Mouse (Mus musculus): ENCODE measurements at regions not wholly inside any gene's neighbourhood (a gene's known extent, or its start where the extent isn't known, plus 50 kb on each side); places are given as distances from the start of the nearest gene placed in this dataset.
A peak's percentile ranks its signal among the peaks of the same experiment; 100 is the strongest.

DNA sequence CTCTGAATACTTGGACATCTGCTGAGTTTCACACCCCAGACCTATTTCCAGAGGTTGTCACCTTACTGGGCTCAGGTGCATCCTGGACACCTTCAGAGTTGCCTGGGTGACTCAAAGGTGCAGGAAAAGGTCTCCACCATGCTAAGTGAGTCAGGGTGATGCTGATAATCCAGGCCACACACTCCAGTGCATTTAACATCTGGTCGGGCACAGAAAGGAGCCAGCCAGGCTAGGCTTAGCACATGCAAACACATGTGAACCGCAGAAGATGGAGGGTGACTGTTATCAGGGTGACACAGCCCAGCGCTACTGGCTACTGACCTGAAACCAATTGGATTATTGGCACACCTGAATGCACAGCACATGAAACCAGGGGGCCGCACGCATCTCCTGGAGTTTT, 255.9 kb downstream of the 4933412E24Rik start:
- 82% methylated on average over 5 of the region's 5 CpGs for WGBS
- Histone ChIP-seq H3K27ac (ENCODE audit: low read length) (no peak overlapping the region), H3K27me3 (ENCODE audit: control insufficient read depth, insufficient read depth, low read length) (no peaks in the 10 kb centered on the region), H3K4me1 (ENCODE audit: control insufficient read depth, insufficient read depth, low read length) (peaks cover 12% of the 10 kb centered on the region), H3K4me3 (ENCODE audit: low read length) (no peak overlapping the region), H3K4me2 (ENCODE audit: low read depth, low read length) (0 out of 2 replicates have a peak overlapping the region, but pooled peaks have one; percentile 4), H3K9ac (ENCODE audit: low read length) (no peak overlapping the region), H3K36me3 (ENCODE audit: control insufficient read depth, insufficient read depth) (no peaks in the 10 kb centered on the region), H3K9me3 (replicated peaks; ENCODE audit: control insufficient read depth, low read length) (no peaks in the 10 kb centered on the region)
- ATAC-seq (replicated peaks; ENCODE audit: extremely low read depth, insufficient read depth, low FRiP score), result no peak

DNA sequence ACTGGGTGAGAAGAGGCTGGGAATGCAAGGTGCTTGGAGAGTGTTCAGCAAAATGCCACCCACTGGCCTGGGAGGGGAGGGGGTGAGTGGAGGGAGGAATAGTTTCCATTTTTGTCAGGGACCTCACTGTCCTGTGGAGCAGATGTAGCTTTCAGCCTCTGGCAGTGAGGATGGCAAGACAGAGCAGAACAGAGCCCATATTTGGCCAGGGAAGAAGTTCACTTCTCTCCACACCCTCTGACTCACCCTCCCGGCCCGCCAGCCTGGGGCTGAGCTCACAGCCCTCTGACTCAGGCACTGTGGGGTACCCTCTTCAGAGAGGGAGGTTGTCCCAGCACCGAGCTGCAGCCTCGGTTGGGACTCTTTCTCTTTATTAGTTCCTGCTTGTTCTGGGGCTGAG, 256.8 kb downstream of the 4933412E24Rik start:
- 14% methylated on average over 4 of the region's 4 CpGs for WGBS
- no peaks in the 10 kb centered on the region for H3K36me3 ChIP-seq (ENCODE audit: control insufficient read depth, insufficient read depth)
- no peaks in the 10 kb centered on the region for H3K9me3 ChIP-seq (replicated peaks; ENCODE audit: control insufficient read depth, low read length)
- H3K27ac ChIP-seq (ENCODE audit: low read length), result peak overlapping the region; percentile 56
- peak overlapping the region; percentile 14; the same call in 1 of the 2 replicates for H3K9ac ChIP-seq (ENCODE audit: low read length)
- H3K4me3 ChIP-seq (ENCODE audit: low read length), result no peak overlapping the region
- H3K27me3 ChIP-seq (ENCODE audit: control insufficient read depth, insufficient read depth, low read length), result no peaks in the 10 kb centered on the region
- peak overlapping the region; percentile 40 for H3K4me2 ChIP-seq (ENCODE audit: low read depth, low read length)
- peak; percentile 88 for ATAC-seq (replicated peaks; ENCODE audit: extremely low read depth, insufficient read depth, low FRiP score)
- H3K4me1 ChIP-seq (ENCODE audit: control insufficient read depth, insufficient read depth, low read length), result peaks cover 12% of the 10 kb centered on the region

DNA sequence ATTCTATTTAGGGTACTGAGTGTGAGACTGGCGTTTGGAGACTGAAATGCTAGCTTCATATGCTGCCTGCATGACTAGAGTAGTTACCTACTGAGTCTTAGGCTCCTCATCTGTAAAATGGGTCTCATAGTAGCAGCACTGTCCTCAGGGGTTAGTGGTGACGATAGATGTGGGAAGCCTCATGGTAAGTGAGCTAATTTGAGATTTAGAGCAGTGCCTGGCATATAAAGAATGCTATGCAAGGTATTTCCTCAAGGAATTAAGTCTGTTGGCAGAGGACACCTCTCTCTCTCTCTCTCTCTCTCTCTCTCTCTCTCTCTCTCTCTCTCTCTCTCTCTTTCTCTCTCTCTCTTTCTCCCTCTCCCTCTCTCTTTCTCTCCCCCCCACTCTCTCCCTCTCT, 257.4 kb downstream of the 4933412E24Rik start:
- H3K4me2 ChIP-seq (ENCODE audit: low read depth, low read length), result no peak overlapping the region
- ATAC-seq (replicated peaks; ENCODE audit: extremely low read depth, insufficient read depth, low FRiP score), result no peak
- no peak overlapping the region for H3K4me3 ChIP-seq (ENCODE audit: low read length)

DNA sequence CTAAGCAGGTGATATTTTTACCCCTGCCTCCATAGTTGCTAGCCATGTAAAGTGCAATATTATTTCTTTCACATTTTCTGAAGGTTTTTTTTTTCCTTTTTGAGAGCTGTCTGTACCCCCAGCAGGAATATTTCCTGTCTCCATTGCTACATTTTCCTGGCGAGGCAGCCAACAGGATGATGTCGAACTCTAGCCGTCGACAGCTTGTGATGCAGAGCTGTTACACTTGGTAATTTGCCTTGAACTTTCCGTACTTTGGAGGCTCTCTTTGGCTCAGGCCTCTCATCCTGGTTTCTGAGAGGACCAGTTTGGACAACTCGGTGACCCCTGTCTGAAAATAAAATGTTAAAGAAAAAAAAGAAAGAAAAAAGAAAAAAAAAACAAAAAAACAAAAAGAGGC, 260.3 kb downstream of the 4933412E24Rik start:
- Histone ChIP-seq H3K9ac (ENCODE audit: low read length) (no peak overlapping the region), H3K27ac (ENCODE audit: low read length) (no peak overlapping the region), H3K4me1 (ENCODE audit: control insufficient read depth, insufficient read depth, low read length) (peaks cover 12% of the 10 kb centered on the region), H3K4me3 (ENCODE audit: low read length) (no peak overlapping the region), H3K27me3 (ENCODE audit: control insufficient read depth, insufficient read depth, low read length) (no peaks in the 10 kb centered on the region), H3K4me2 (ENCODE audit: low read depth, low read length) (no peak overlapping the region), H3K9me3 (replicated peaks; ENCODE audit: control insufficient read depth, low read length) (no peaks in the 10 kb centered on the region), H3K36me3 (ENCODE audit: control insufficient read depth, insufficient read depth) (no peaks in the 10 kb centered on the region)
- no peak for ATAC-seq (replicated peaks; ENCODE audit: extremely low read depth, insufficient read depth, low FRiP score)
- 27% methylated on average over 6 of the region's 6 CpGs for WGBS

More for the DNA sequence above, 257.4 kb downstream of the 4933412E24Rik start:
- Histone ChIP-seq H3K4me1 (ENCODE audit: control insufficient read depth, insufficient read depth, low read length) (peaks cover 12% of the 10 kb centered on the region), H3K36me3 (ENCODE audit: control insufficient read depth, insufficient read depth) (no peaks in the 10 kb centered on the region), H3K9ac (ENCODE audit: low read length) (no peak overlapping the region), H3K27me3 (ENCODE audit: control insufficient read depth, insufficient read depth, low read length) (no peaks in the 10 kb centered on the region), H3K27ac (ENCODE audit: low read length) (peak overlapping the region; percentile 56; the same call in 1 of the 2 replicates), H3K9me3 (replicated peaks; ENCODE audit: control insufficient read depth, low read length) (no peaks in the 10 kb centered on the region)
- 47% methylated on average over 2 of the region's 2 CpGs for WGBS

DNA sequence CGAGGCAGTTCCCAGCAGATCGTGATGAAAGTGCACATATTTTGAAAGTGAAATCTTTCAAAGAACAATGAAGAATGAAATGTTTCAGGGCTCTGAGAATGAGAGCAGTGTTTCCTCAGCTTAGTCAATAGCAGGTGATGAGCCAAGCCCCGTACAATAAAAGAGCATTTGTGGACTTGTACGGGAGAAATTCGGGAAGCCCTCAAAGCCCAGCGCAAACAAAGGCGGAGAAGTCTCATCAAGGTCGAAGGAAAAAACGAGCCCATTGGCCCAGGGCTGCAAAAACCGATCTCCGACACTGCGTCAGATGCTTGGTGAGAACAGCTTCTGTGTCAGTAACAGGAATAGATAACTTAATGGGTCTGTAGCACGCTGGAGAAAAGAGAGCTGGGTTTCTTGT, 261.5 kb downstream of the 4933412E24Rik start:
- no peak overlapping the region for H3K27ac ChIP-seq (ENCODE audit: low read length)
- WGBS, result 56% methylated on average over 13 of the region's 13 CpGs
- no peaks in the 10 kb centered on the region for H3K36me3 ChIP-seq (ENCODE audit: control insufficient read depth, insufficient read depth)
- peaks cover 6% of the 10 kb centered on the region for H3K4me1 ChIP-seq (ENCODE audit: control insufficient read depth, insufficient read depth, low read length)
- H3K27me3 ChIP-seq (ENCODE audit: control insufficient read depth, insufficient read depth, low read length), result no peaks in the 10 kb centered on the region
- ATAC-seq (replicated peaks; ENCODE audit: extremely low read depth, insufficient read depth, low FRiP score), result no peak
- H3K9ac ChIP-seq (ENCODE audit: low read length), result no peak overlapping the region
- no peaks in the 10 kb centered on the region for H3K9me3 ChIP-seq (replicated peaks; ENCODE audit: control insufficient read depth, low read length)
- peak overlapping the region; percentile 9; the same call in 1 of the 2 replicates for H3K4me2 ChIP-seq (ENCODE audit: low read depth, low read length)
- no peak overlapping the region for H3K4me3 ChIP-seq (ENCODE audit: low read length)

DNA sequence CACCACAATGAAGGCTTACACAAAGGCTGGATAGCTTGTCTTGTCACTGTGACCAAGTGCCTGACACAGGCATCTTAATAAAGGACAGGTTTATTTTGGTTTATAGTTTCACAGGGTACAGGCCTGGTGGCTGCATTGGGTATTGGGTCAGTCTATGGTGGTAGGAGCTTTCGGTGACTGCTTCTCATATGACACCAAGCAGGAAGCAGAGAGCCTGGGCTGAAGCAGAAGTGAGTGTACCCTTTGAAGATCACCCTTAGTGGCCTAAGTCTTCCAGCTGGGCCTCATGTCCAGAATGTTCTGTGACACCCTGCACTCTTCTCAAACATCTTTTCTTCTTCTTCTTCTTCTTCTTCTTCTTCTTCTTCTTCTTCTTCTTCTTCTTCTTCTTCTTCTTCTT, 264.1 kb downstream of the 4933412E24Rik start:
- no peak overlapping the region for H3K4me3 ChIP-seq (ENCODE audit: low read length)
- H3K9ac ChIP-seq (ENCODE audit: low read length), result no peak overlapping the region
- H3K27ac ChIP-seq (ENCODE audit: low read length), result no peak overlapping the region
- WGBS, result 85% methylated on average over 1 of the region's 1 CpGs
- H3K9me3 ChIP-seq (replicated peaks; ENCODE audit: control insufficient read depth, low read length), result no peaks in the 10 kb centered on the region
- no peaks in the 10 kb centered on the region for H3K36me3 ChIP-seq (ENCODE audit: control insufficient read depth, insufficient read depth)
- no peaks in the 10 kb centered on the region for H3K27me3 ChIP-seq (ENCODE audit: control insufficient read depth, insufficient read depth, low read length)
- H3K4me1 ChIP-seq (ENCODE audit: control insufficient read depth, insufficient read depth, low read length), result peaks cover 2% of the 10 kb centered on the region; the same call in 1 of the 2 replicates
- no peak for ATAC-seq (replicated peaks; ENCODE audit: extremely low read depth, insufficient read depth, low FRiP score)
- H3K4me2 ChIP-seq (ENCODE audit: low read depth, low read length), result no peak overlapping the region

DNA sequence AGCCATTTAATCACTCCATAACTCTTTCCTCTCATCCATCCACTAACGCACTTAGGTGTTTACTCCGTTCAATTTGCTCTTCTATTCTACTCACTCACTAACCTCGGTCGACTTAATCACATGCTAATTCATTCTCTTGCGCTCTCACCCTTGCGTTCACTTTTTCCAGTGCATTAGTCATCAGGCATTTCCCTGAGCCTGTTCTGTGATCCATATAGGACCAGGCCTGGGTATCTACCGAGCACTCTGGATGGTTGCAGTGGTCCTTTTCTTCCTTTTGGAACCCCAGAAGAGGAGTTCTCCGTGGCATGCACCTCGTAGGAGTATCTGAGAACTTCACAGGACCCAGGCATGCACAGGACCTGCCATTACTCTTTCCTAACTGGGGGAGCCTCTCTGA, 270.1 kb downstream of the 4933412E24Rik start:
- no peak overlapping the region for H3K4me2 ChIP-seq (ENCODE audit: low read depth, low read length)
- H3K9ac ChIP-seq (ENCODE audit: low read length), result no peak overlapping the region
- H3K4me1 ChIP-seq (ENCODE audit: control insufficient read depth, insufficient read depth, low read length), result peaks cover 7% of the 10 kb centered on the region; the same call in 1 of the 2 replicates
- H3K27ac ChIP-seq (ENCODE audit: low read length), result no peak overlapping the region
- no peaks in the 10 kb centered on the region for H3K36me3 ChIP-seq (ENCODE audit: control insufficient read depth, insufficient read depth)
- WGBS, result 77% methylated on average over 9 of the region's 9 CpGs
- no peak overlapping the region for H3K4me3 ChIP-seq (ENCODE audit: low read length)
- H3K27me3 ChIP-seq (ENCODE audit: control insufficient read depth, insufficient read depth, low read length), result no peaks in the 10 kb centered on the region
- H3K9me3 ChIP-seq (replicated peaks; ENCODE audit: control insufficient read depth, low read length), result no peaks in the 10 kb centered on the region
- ATAC-seq (replicated peaks; ENCODE audit: extremely low read depth, insufficient read depth, low FRiP score), result no peak

DNA sequence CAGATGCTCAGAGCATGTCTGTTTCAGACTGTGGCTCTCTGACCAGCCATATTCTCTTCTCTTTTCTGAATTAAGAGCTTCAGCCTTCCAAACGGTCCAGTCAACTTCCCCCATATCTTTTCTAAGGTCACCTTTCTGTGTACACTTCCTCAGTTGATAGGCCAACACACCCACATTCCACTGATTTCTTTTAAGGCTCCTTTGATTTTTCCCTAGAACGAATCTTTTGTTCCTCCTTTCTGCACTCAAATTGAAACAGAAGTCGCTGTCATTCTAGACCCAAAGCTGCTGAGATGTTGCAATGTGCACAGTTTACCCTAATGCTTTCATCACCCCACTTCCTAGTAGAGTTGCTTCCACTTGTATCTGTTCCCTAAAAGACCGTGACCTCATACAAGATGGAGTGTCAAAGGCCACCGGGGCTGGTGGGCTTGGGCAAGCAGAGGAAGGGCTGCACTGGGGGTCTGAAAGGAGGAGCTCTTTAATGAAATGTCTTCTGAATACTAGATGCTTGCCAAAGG, 271.9 kb downstream of the 4933412E24Rik start:
- WGBS, result 62% methylated on average over 5 of the region's 5 CpGs
- no peak for ATAC-seq (replicated peaks; ENCODE audit: extremely low read depth, insufficient read depth, low FRiP score)
- no peak overlapping the region for H3K9ac ChIP-seq (ENCODE audit: low read length)

DNA sequence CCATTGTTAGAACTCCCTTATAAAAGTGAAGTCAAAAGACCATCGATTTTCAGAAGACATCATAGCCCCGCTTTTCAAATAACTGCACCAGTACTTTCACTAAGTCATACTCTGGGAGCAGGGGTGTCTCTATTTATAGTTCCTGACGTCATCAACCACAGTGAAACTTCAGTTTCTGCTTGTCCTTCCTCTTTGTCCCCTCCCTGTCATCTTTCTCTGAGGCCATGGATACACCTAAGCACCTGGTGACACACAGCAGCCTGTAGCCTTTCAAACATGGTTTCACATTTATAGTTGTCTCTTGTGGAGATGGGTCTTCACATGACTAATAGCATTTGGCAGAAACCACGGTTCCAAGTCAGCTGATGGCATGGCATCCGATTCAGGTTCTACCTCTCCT, 277.2 kb downstream of the 4933412E24Rik start:
- H3K27me3 ChIP-seq (ENCODE audit: control insufficient read depth, insufficient read depth, low read length), result no peaks in the 10 kb centered on the region
- H3K27ac ChIP-seq (ENCODE audit: low read length), result no peak overlapping the region
- ATAC-seq (replicated peaks; ENCODE audit: extremely low read depth, insufficient read depth, low FRiP score), result no peak
- no peaks in the 10 kb centered on the region for H3K36me3 ChIP-seq (ENCODE audit: control insufficient read depth, insufficient read depth)
- no peaks in the 10 kb centered on the region for H3K9me3 ChIP-seq (replicated peaks; ENCODE audit: control insufficient read depth, low read length)
- no peak overlapping the region for H3K4me3 ChIP-seq (ENCODE audit: low read length)
- no peak overlapping the region for H3K4me2 ChIP-seq (ENCODE audit: low read depth, low read length)
- WGBS, result 66% methylated on average over 5 of the region's 5 CpGs
- H3K9ac ChIP-seq (ENCODE audit: low read length), result no peak overlapping the region
- no peaks in the 10 kb centered on the region; the same call in 1 of the 2 replicates for H3K4me1 ChIP-seq (ENCODE audit: control insufficient read depth, insufficient read depth, low read length)

More for the DNA sequence above, 271.9 kb downstream of the 4933412E24Rik start:
- Histone ChIP-seq H3K9me3 (replicated peaks; ENCODE audit: control insufficient read depth, low read length) (no peaks in the 10 kb centered on the region), H3K4me3 (ENCODE audit: low read length) (no peak overlapping the region), H3K4me1 (ENCODE audit: control insufficient read depth, insufficient read depth, low read length) (peaks cover 7% of the 10 kb centered on the region), H3K27me3 (ENCODE audit: control insufficient read depth, insufficient read depth, low read length) (no peaks in the 10 kb centered on the region), H3K36me3 (ENCODE audit: control insufficient read depth, insufficient read depth) (no peaks in the 10 kb centered on the region), H3K4me2 (ENCODE audit: low read depth, low read length) (no peak overlapping the region), H3K27ac (ENCODE audit: low read length) (no peak overlapping the region)
